Mouse (Mus musculus) left cerebral cortex, adult 9 months (tissue): ENCODE data around the gene Snx29.

Source experiments
- DNase-seq, 2 experiments: peaks; one replicate each; pipeline ENCODE4 v3.0.0; 2022; ENCODE audit warnings: low spot score in 2 of 2

Gene Snx29

DNA sequence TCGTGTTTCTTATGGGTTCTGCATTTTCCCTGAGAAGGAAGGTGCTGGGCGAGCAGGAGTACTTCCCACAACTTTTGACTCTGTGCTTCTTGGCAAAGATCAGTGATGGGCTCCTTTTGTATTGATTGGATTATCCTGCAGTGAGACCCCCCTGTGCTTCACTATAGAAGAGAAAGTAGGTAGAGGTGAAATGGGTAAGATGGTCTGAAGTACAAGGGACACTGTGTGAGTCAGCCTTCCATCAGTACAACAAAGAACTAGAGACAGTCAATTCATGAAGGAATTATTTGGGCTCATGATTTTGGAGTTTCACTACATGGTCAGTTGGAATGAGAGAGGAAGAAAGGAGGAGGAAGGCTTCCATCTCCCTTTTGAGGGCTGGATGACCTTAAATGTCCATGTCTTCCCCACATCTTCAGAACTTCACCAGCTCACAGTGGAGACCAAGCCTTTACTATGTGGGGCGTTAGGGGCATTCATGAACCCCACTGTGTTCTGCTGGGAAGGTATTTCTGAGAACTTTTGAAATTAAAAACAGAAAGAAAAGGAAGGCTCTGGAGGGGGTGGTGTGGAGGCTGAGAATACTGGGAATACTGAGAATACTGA, 363.1 kb downstream of the Snx29 start:
- no peak for DNase-seq

DNA sequence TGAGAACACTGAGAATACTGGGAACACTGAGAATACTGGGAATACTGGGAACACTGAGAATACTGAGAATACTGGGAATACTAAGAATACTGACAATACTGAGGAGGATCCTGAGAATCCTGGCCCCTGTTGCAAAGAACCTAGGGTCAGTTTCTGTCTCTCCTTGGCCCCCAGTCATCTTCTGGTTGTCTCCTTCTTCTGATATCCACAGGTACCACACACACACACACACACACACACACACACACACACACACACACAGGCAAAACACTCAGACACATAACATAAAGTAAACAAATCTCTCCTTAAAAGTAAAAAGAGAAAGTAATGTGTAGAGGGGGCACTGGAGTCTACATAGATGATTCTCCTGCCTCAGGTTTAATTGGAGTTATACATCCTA, 365.1 kb downstream of the Snx29 start:
- DNase-seq, result no peak

DNA sequence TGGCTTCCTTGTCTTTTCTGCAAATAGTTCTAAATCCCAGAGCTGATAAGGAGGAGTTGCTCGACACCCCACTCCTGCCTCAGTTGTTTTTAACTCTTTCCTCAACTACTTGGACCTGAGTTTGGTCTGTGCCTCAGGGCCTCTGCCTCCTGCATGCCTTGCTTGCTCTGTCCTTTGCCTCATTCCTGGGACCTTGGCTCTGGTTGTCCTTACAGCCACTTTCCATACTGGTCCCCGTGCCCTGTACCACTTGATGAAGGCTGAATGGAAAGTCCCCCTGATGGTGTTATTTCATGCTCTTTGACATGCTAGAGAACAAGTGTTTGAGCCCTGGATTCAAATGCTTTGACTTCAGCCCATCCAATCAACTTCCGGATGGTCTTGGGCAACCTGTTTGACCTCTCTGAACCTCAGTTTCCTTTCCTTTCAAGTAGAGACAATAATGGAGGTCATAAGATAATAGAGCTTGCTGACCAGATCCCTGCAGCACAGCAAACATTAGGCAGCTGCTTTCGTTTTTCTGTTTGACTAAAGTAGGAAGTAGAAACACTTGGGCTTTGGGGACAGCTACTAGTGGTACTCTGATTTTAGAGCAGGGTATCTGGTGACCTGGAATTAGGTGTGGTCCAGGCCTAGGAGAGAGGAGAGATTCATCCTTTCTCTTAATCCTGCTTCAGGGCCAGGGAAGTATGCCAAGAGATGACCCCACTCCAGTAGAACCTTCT, 365.7 kb downstream of the Snx29 start:
- no peak for DNase-seq

GRCm38 (mm10) chr16:11690097-11690496, 367.4 kb downstream of the Snx29 start:
- DNase-seq, result peak in 1 of 2 experiments; percentile 69

DNA sequence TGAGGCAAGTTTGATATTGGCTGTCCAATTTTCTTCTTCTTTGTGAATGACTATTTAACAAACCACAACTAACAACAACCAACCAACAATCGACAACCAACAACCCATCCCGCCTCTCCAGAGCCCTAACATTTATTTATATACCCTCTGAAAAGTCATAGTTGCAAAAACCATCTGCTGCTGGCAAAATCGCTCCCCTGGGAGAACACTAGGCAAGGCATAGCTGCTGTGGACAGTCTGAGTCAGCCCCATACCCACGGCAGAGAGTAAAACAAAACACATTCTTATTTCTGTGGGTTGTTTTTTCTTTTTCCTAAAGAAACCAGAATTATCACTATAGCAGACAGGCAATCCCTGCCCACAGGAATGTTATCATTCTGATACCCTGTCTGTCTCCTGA, 368.0 kb downstream of the Snx29 start:
- DNase-seq, result peak in 1 of 2 experiments; percentile 50

DNA sequence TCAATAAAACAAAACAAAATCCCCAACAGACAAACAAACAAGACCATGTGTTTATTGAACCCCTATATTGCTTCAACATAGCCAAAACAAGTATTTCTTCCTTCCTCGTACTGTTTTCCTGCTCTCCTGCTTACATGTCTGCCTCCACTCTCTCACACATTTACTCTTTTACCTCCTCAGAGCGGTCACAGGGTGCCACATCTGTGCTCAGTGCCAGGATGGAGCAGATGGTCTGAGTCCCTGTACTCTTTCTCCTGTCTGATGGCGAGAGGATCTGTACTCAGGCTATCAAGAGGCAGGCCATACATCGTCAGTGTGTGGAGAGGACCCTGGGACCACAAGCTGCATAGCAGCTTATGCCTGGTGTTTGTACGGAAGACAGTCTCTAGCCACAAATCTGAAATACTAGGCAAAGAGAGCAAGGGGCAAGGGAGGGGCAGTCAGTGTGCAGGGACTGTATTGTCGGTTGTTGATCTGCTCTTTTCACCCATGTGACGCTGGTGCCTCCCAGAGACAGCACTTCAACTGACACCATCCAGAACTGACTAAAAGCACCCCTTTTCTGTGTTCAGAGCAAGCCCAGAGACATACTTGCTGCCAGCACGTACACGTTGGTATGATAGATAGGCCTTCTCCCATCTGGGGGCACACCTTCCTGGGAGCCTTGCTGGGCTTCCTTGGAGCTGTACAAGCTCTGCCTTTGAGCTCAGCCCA, 368.9 kb downstream of the Snx29 start:
- peak in 1 of 2 experiments; percentile 46 for DNase-seq

DNA sequence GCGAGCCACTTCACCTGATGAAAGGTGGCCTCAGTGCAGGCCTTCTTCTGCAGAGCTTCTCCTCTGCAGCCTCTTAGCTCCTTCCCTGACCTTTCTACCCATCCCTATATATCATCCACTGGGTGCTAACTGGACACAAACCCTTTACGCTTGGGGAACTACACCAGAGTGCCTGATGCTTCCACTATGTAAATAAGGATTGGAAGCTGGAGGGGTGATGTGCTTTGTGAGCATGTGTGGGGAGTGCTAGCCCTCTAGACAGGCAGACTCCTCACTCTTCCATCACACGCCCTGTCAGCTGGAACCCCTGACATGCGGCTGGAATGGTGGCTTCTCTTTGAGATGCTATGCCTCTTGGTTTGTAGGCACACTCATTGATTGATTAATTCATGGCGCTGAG, 370.0 kb downstream of the Snx29 start:
- DNase-seq, result no peak

- DNase-seq, result no peak
Measured at GRCm38 (mm10) chr16:11694386-11694785, 371.7 kb downstream of the Snx29 start.

DNA sequence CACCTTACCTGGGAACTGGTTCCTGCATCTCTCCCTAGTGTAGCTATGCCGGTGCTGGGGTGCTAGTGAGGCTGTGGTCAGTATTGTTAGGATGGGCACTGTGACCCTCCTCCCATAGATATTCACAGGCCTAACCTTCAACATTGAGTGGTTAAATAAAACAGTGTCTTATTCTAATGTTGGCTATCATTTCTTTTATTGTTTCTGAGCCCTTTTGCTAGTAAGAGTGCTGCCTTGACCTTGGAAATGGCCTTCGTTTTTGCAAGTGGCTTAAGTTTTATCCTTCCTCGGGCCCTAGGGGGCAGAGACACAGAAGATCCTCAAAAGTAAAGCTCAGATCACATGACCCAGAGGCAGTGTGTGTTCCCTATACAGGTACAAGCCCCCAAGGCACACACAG, 374.1 kb downstream of the Snx29 start:
- DNase-seq, result no peak

GRCm38 (mm10) chr16:11697710-11698357, 375.1 kb downstream of the Snx29 start:
- peak in 1 of 2 experiments; percentile 52 for DNase-seq

DNA sequence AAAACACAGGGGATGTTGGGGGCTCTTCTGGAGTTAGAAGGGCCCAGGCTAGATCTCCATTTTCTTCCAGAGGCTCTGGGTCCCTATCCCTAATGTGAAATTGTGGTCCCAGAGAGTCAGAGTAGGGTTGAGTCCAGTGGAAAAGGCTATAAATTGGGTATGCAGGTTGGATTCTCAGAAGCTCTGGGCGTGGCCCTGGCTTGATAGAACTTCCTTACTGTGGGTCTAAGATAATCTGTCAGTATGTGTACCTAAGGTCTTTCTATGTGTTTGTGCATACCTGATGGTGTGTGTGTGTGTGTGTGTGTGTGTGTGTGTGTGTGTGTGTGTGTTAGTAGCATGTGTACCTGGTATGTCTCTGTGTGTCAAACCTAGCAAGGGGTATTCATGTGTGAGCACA, 378.9 kb downstream of the Snx29 start:
- no peak for DNase-seq

GRCm38 (mm10) chr16:11704096-11704495, 381.4 kb downstream of the Snx29 start:
- DNase-seq, result no peak

DNA sequence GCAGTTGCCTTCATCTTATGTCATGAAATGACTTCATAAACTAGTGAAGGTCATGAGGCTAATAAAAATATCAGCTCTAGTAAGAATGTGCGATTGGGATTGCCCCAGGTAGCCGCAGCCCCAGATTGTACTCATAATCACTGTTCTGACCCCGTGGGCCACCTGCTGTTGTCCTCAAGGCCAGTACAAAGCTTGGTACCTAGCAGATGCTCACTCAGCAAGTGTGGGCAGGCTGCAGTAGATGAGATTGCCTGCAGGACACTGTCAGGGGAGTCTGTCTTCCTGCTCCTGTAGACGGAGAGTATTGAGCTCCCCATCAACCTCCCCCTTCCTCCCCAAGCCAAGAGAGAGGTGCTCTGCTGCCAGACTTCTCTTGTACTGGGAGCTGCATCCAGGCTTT, 382.7 kb downstream of the Snx29 start:
- no peak for DNase-seq

DNA sequence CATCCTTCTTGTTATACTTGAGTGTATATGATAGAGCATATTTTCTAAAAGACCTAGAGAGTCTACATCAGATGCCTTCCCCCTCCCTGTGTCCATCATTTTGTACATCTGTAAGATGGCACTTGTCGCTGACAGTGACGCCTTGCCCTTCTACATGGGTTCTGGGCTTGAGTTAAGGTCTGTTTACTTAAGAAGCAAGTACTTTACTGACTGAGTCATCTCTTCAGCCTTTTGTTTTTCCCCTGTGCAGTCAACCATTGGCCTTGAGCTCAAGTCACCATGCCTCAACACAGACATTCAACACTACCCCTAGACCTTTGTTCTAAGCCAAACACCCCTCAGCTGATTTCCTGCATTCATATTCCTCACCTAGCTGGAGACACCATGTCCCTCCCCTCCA, 385.4 kb downstream of the Snx29 start:
- no peak for DNase-seq

DNA sequence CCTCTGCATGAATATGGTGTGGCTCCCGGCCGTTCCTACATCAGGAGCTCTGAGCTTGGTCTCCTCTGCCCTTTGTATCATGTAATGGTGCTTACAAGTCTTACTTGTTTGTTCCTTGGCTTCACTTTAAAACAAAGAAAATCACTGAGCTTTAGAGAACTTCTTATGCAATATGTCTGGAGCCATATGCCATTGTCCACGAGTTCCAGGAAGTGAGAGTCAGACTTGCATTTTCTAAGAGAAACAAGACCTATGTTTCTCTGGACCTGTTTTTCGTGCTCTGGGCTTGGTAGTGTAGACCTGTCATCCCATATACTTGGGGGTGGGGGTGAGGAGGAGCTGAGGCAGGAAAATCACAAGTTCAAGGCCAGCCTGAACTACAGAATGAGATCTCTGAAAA, 386.7 kb downstream of the Snx29 start:
- no peak for DNase-seq

DNA sequence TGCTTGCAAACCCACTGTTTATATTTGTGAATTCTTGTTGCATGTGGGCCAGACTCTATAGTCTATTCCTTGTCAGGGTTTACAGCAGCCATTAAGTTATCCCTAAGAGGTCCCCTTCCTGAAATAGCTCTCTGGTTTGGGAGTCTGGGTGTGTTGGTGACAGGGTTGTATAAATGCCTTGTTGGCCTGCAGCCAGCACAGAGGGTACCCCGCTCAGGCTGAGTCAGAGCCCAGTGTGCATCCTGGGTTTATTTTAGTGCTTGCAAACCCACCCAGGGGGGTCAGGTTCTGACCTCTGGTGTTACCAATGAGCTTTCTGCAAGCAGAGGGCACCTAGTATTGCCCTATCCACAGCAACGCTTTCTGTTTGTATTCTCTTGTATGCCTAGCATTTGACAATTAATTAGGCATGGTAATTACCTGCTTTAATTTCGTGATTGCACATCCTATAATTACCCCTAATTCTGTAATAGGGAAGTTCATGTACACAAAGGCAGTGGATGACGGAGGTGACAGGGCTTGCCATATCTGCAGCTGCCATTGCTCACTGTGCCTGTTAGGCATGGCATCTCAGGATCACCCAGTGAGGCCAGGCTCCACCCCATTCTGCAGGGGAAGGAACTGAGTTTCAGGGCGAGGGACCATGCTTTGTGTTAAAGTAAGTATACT, 387.4 kb downstream of the Snx29 start:
- DNase-seq, result no peak

GRCm38 (mm10) chr16:11713265-11713865, 390.7 kb downstream of the Snx29 start:
- peak in 1 of 2 experiments; percentile 23 for DNase-seq

GRCm38 (mm10) chr16:11716932-11717331, 394.2 kb downstream of the Snx29 start:
- no peak for DNase-seq

GRCm38 (mm10) chr16:11725901-11726300, 403.2 kb downstream of the Snx29 start:
- no peak for DNase-seq

DNA sequence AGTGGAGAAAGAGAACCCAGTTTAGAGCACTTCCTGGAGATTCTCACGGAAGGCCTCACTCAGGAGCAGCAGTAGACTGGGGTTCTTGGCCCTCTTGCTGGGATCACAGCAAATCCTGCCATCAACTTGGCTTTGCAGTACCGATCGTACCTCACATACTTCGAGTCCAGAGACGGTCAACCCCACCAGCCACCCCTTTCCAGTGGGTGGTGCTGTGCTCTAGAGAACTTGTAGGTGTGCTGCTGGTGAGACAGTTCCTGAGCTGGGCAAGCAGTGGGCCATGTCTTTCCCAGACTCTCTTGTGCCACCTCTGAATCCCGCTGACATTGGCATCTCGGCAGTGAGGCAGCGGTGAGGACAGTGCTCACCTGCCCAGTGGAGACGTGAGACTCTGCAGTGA, 404.6 kb downstream of the Snx29 start:
- DNase-seq, result no peak

GRCm38 (mm10) chr16:11728131-11728530, 405.4 kb downstream of the Snx29 start:
- DNase-seq, result no peak
